Mouse (Mus musculus): ENCODE data around the gene Ifi35.

GRCm38 (mm10) chr11:101457631-101458030, 9.4 kb downstream of the Ifi35 start:
- no peak for TF ChIP-seq POLR2A (IDR thresholded peaks at IDR 0.05; ENCODE audit: low read depth, low read length)
- no peak for TF ChIP-seq CTCF (IDR thresholded peaks at IDR 0.05; ENCODE audit: extremely low read depth, insufficient read depth, insufficient read length, insufficient replicate concordance)

All from spleen, adult 2 months (tissue).